Comparison of ENCODE assay signal across 8 mouse cellular contexts in the genomic region with DNA sequence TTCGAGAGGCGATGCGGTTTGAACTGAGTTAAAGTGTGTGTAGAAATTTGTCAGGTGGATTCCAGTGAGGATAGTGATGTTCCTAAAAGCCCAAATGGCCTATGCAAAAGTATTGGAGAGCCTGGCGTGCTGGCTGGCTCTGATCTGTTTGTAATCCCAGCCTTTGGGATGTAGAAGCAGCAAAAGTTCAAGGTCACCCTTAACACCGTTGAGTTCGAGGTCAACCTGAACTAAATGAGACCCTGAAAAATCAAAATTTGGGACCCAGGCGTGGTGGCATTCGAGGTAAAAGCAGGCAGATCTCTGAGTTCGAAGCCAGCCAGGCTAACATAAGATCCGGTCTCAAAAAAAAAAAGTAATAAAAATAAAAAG. TPM values are rescaled to one million over a fixed set of nuclear protein-coding genes. Genes with fewer than 3 reads are reported as not detected.
DNase-seq lines count a peak whose midpoint lies in the region; ATAC-seq and TF ChIP-seq lines count a peak whose summit lies in the region.

No protein-coding gene starts in this region.

- peaks cover 2% of the 10 kb centered on the region for H3K4me1 ChIP-seq in cerebellum, adult 2 months (ENCODE audit: control insufficient read depth, insufficient read depth, low read length)
- peaks cover 18% of the 10 kb centered on the region for H3K4me1 ChIP-seq in spleen, adult 2 months (ENCODE audit: control insufficient read depth, insufficient read depth, insufficient read length)
- H3K4me1 ChIP-seq in limb, embryonic 15.5 days = peaks cover 12% of the 10 kb centered on the region
- no peaks in the 10 kb centered on the region; the same call in 1 of the 2 replicates for H3K4me1 ChIP-seq in stomach, postnatal 0 days (replicated peaks; ENCODE audit: control insufficient read depth, insufficient read depth)

- TF ChIP-seq POLR2A in cerebellum, adult 2 months (IDR thresholded peaks at IDR 0.05; ENCODE audit: borderline replicate concordance, insufficient read depth, low read length) = no peak
- TF ChIP-seq POLR2A in spleen, adult 2 months (IDR thresholded peaks at IDR 0.05; ENCODE audit: low read depth, low read length) = no peak

- H3K4me2 ChIP-seq in limb, embryonic 15.5 days = peak overlapping the region; percentile 82
- peak overlapping the region; percentile 78 for H3K4me2 ChIP-seq in stomach, postnatal 0 days (replicated peaks; ENCODE audit: low read depth)

- H3K27me3 ChIP-seq in cerebellum, adult 2 months (ENCODE audit: control insufficient read depth, insufficient read depth, low read length) = no peaks in the 10 kb centered on the region
- no peaks in the 10 kb centered on the region for H3K27me3 ChIP-seq in spleen, adult 2 months (ENCODE audit: control insufficient read depth, insufficient read depth, low read length)
- no peaks in the 10 kb centered on the region for H3K27me3 ChIP-seq in limb, embryonic 15.5 days
- no peaks in the 10 kb centered on the region for H3K27me3 ChIP-seq in stomach, postnatal 0 days (ENCODE audit: control insufficient read depth, insufficient read depth, low read length)

- H3K27ac ChIP-seq in cerebellum, adult 2 months (ENCODE audit: insufficient read depth, low read length) = peak overlapping the region; percentile 30; the same call in 1 of the 2 replicates
- H3K27ac ChIP-seq in spleen, adult 2 months (ENCODE audit: insufficient read depth, low read length) = peak overlapping the region; percentile 88; the same call in 1 of the 2 replicates
- peak overlapping the region; percentile 71 for H3K27ac ChIP-seq in limb, embryonic 15.5 days
- H3K27ac ChIP-seq in stomach, postnatal 0 days (replicated peaks) = no peak overlapping the region; the same call in 1 of the 2 replicates

- no peaks in the 10 kb centered on the region; the same call in 1 of the 2 replicates for H3K36me3 ChIP-seq in spleen, adult 2 months (ENCODE audit: control insufficient read depth, insufficient read depth, low read length)
- H3K36me3 ChIP-seq in limb, embryonic 15.5 days = peaks cover 5% of the 10 kb centered on the region; the same call in 1 of the 2 replicates
- H3K36me3 ChIP-seq in stomach, postnatal 0 days (ENCODE audit: control insufficient read depth, insufficient read depth, low read length) = no peaks in the 10 kb centered on the region; the same call in 1 of the 2 replicates

- no peak for ATAC-seq in limb, embryonic 15.5 days (ENCODE audit: insufficient number of reproducible peaks, low FRiP score, low TSS enrichment, low read depth)
- ATAC-seq in stomach, postnatal 0 days (ENCODE audit: low FRiP score, low TSS enrichment) = no peak
- ATAC-seq in erythroid progenitor cell, adult 5-6 weeks (replicated peaks; ENCODE audit: low FRiP score, poor library complexity, severe bottlenecking) = no peak

- TF ChIP-seq EP300 in stomach, postnatal 0 days (optimal IDR thresholded peaks at IDR 0.05) = no peak

- no peak for DNase-seq in cerebellum, adult 2 months
- no peak for DNase-seq in cerebellum, adult 11 months
- DNase-seq in spleen, adult 2 months (ENCODE audit: low read depth in 1 of 2, low spot score in 2 of 2) = no peak
- DNase-seq in spleen, adult 18-20 months = no peak
- no peak for DNase-seq in stomach, postnatal 0 days (ENCODE audit: low spot score)
- no peak for DNase-seq in gastrocnemius, adult 18-20 months (ENCODE audit: low spot score)

- H3K9me3 ChIP-seq in limb, embryonic 15.5 days = no peaks in the 10 kb centered on the region
- H3K9me3 ChIP-seq in stomach, postnatal 0 days (ENCODE audit: control insufficient read depth, low read length) = no peaks in the 10 kb centered on the region

- H3K9ac ChIP-seq in limb, embryonic 15.5 days = peak overlapping the region; percentile 60
- peak overlapping the region; percentile 72 for H3K9ac ChIP-seq in stomach, postnatal 0 days (ENCODE audit: low read length)

- WGBS in cerebellum, adult 2 months = 46% methylated on average over 10 of the region's 10 CpGs
- 51% methylated on average over 10 of the region's 10 CpGs for WGBS in spleen, adult 2 months
- WGBS in limb, embryonic 15.5 days = 40% methylated on average over 10 of the region's 10 CpGs
- 43% methylated on average over 10 of the region's 10 CpGs for WGBS in stomach, postnatal 0 days

- H3K4me3 ChIP-seq in cerebellum, adult 2 months (replicated peaks; ENCODE audit: insufficient read depth, low read depth, low read length) = peak overlapping the region; percentile 77
- peak overlapping the region; percentile 98; the same call in 1 of the 2 replicates for H3K4me3 ChIP-seq in spleen, adult 2 months (ENCODE audit: extremely low read depth, insufficient read depth, insufficient read length)
- H3K4me3 ChIP-seq in limb, embryonic 15.5 days = peak overlapping the region; percentile 98
- H3K4me3 ChIP-seq in stomach, postnatal 0 days (ENCODE audit: low read depth, low read length) = peak overlapping the region; percentile 78

- TF ChIP-seq CTCF in cerebellum, adult 2 months (IDR thresholded peaks at IDR 0.05; ENCODE audit: borderline replicate concordance, insufficient read depth, low read depth, low read length) = no peak
- TF ChIP-seq CTCF in spleen, adult 2 months (IDR thresholded peaks at IDR 0.05; ENCODE audit: extremely low read depth, insufficient read depth, insufficient read length, insufficient replicate concordance) = no peak
- TF ChIP-seq CTCF in stomach, postnatal 0 days (IDR thresholded peaks at IDR 0.05; ENCODE audit: low read depth) = no peak

RNA-seq across cellular contexts. Expression of a gene that starts 0.6 kb away (rescaled TPM):
- polyA plus RNA-seq in cerebellum, adult 2 months (2012; rRNA removed) = 9.1 and 9.2 TPM in 2 replicates
- polyA plus RNA-seq in spleen, adult 2 months (2012; rRNA removed) = 4.0 and 4.7 TPM in 2 replicates
- 12.8 and 13.1 TPM in 2 replicates for polyA plus RNA-seq in limb, embryonic 15.5 days (2015; fragmentation: Nextera tagmentation; extraction: Ambion mirVana)
- 5.0 and 6.3 TPM in 2 replicates for polyA plus RNA-seq in stomach, postnatal 0 days (2015; fragmentation: Nextera tagmentation; extraction: Ambion mirVana)
- 1 to 10 TPM; 4.5 to 4.9 TPM for total RNA-seq in gastrocnemius, adult 18-20 months (2021)
- 6.1 and 8.4 TPM in 2 replicates for total RNA-seq in erythroid progenitor cell, adult 5-6 weeks (2015; ENCODE audit: low replicate concordance)
- 1.1 and 5.3 TPM in 2 replicates for total RNA-seq in erythroid progenitor cell, adult 5-6 weeks (2017; ENCODE audit: low replicate concordance)

RNA-seq across cellular contexts. Expression of a gene that starts 0.8 kb away (rescaled TPM):
- 59.3 and 64.2 TPM in 2 replicates for polyA plus RNA-seq in cerebellum, adult 2 months (2012; rRNA removed)
- polyA plus RNA-seq in spleen, adult 2 months (2012; rRNA removed) = 23.6 and 26.2 TPM in 2 replicates
- polyA plus RNA-seq in limb, embryonic 15.5 days (2015; fragmentation: Nextera tagmentation; extraction: Ambion mirVana) = 101 and 102 TPM in 2 replicates
- polyA plus RNA-seq in stomach, postnatal 0 days (2015; fragmentation: Nextera tagmentation; extraction: Ambion mirVana) = 46.0 and 48.0 TPM in 2 replicates
- 10 to 100 TPM; 62.8 to 73.1 TPM for total RNA-seq in gastrocnemius, adult 18-20 months (2021)
- total RNA-seq in erythroid progenitor cell, adult 5-6 weeks (2015; ENCODE audit: low replicate concordance) = 76.7 and 95.5 TPM in 2 replicates
- 100 and 110 TPM in 2 replicates for total RNA-seq in erythroid progenitor cell, adult 5-6 weeks (2017; ENCODE audit: low replicate concordance)
